Mouse (Mus musculus): ENCODE measurements around the gene Acbd3.
A peak's percentile ranks its signal among the peaks of the same experiment; 100 is the strongest.

Gene Acbd3

GRCm38 (mm10) chr1:180725704-180726179 is at the start of gene Acbd3:
Acbd3 (plus strand) TSS chr1:180726043.
- DNase-seq = peak; percentile 96

DNA sequence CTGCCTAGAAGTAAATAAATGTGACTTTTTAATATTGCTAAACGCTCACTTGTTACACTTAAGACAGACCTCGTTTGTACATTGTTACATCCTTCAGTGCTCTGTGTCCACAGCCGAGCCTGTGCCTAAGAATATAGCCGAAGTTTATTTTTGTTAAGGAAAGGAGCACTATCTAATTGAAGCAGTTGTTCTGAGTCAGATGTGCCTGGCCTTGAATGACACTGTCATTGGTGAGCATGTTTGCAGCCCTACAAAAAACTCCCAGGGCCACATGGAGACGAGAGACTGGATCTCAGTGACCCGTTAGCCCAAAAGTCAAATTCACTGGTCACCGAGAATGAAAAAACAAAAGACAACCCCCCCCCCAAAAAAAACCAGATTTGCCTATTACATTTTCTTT is 34.6 kb upstream of the Acbd3 start:
- no peak for DNase-seq

GRCm38 (mm10) chr1:180696626-180697352 is 29.1 kb upstream of the Acbd3 start, which contains the start of gene Mixl1:
Mixl1 (minus strand) TSS chr1:180697034.
- peak; percentile 45 for DNase-seq

- no peak for DNase-seq
Measured at GRCm38 (mm10) chr1:180698063-180698462, 27.8 kb upstream of the Acbd3 start.

DNA sequence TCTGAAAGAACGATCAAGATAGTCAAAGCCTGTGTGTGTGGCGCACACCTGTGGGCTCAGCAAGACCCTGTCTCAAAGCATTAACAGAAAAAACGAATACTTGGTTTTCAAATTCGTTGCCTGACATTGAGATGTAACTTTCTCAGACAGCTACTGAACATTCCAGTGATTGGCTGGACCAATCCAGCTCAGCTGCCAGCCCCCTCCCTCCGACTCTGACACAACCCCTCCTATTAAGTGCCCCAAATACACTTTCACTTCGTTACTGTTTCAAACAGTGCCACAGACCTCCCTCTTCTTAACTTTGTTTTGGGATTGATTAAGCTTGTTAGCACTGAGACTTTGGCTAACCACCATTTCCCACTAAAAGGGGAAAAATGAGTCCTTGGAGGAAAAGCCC is 22.4 kb upstream of the Acbd3 start:
- DNase-seq = no peak

GRCm38 (mm10) chr1:180707368-180707767 is 18.5 kb upstream of the Acbd3 start:
- no peak for DNase-seq

DNA sequence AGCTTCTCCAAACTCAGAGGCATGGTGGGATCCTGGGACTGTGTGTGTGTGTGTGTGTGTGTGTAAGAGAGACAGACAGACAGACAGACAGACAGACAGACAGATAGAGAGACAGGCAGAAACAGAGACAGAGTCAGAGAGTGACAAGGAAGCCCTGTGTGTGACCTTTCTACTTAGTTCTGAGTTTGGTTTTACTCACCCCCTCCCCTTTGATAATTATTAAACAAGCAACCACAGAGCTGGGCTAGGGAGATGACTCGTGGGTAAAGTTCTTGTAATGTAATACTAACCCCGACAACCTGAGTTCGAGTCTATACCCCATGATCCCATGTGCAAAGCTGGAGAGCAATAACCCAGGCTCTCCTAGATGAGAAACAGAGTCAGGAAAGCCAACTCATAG is 18.0 kb upstream of the Acbd3 start:
- DNase-seq = no peak

GRCm38 (mm10) chr1:180708935-180709776 is 16.7 kb upstream of the Acbd3 start:
- DNase-seq = no peak

- DNase-seq = no peak
Measured at GRCm38 (mm10) chr1:180718756-180719155, 7.1 kb upstream of the Acbd3 start.

- DNase-seq = no peak
Measured at GRCm38 (mm10) chr1:180719483-180719882, 6.4 kb upstream of the Acbd3 start.

- peak; percentile 92 for DNase-seq
Measured at GRCm38 (mm10) chr1:180719951-180720689, 5.7 kb upstream of the Acbd3 start.

DNA sequence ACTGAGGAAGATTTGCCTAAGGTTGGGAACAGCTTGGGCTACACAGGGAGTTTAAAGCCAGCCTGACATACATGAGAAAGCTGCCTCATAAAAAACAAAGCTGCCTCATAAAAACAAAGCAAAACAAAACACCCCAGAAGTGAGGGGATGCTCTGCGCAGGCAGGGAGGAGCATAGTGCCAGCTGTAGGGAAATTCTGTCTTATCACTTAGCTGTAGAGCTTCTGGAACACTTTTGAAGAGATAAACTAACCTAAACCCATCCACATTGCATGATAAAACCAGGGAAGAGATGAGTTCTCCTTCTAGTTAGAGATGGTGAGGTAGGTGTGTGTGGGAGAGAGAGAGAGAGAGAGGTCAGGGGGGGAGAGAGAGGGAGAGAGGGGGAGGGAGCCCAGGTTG is 3.2 kb upstream of the Acbd3 start:
- DNase-seq = no peak

DNA sequence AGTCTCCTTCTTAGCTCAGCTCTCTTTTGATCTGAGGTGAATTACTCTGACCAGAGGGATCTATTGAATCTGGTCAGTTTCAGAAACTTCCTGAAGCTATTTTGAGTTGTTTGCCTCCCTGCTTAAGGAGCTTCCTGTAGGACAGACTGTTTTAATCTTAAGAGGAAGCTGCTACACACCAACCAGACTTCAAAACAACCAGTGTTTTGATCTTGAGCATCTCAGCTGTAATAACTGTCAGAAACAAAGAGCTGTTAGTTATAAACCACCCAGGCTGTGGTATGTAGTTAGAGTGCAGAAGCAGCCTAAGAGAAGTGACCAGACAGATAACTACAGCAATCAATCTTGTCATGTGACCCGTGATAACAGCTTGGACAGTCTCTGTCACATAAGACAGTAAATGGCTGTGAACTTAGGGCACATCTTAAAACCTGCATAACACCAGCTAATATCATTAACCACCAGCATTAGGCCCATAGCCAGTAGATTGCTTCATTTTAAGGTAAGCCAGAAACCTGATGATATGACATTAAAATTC is 2.1 kb upstream of the Acbd3 start:
- DNase-seq = no peak

DNA sequence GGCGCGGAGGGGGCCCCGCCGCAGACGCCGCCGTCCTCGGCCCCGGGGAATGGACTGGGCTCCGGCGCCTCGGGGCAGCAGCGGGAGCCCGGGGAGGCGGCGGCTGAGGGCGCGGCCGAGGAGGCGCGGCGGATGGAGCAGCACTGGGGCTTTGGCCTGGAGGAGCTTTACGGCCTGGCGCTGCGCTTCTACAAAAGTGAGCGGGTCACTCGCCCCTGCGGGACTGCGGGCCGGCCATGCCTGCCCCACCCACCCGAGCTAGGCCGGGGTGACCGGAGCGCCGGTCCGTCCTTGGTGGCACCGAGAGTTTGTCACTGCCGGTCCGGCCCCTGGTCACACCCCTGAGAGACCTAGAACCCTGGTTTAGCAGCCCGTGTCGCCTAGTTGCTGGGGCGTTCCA is 340 bp downstream of the Acbd3 start:
- peak; percentile 62 for DNase-seq

GRCm38 (mm10) chr1:180729231-180729630 is 3.4 kb downstream of the Acbd3 start:
- DNase-seq = no peak

- no peak for DNase-seq
Measured at GRCm38 (mm10) chr1:180747827-180748226, 22.0 kb downstream of the Acbd3 start.

- no peak for DNase-seq
Measured at GRCm38 (mm10) chr1:180752115-180752514, 26.3 kb downstream of the Acbd3 start.

DNA sequence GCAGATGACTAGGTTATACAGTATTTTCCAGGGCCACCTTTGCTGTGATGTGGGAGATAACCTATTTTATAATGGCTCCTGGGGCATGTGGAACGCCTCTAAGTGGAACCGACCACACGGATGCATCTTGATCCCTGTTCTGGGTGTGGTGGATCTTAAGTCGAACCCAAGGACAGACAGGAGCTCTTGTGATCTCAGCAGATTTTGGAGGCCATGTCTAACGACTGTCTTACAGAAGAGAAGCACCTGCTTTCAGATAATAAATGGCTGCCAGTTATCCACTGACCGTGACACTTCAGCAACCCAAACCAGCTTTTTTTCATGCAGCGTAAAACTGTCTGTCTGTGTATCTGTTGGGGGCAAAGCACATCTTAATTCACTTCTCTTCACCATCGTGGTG is 28.5 kb downstream of the Acbd3 start:
- DNase-seq = no peak

GRCm38 (mm10) chr1:180756711-180757110 is 30.9 kb downstream of the Acbd3 start:
- no peak for DNase-seq

- DNase-seq = no peak
Measured at GRCm38 (mm10) chr1:180757252-180757955, 31.6 kb downstream of the Acbd3 start.

GRCm38 (mm10) chr1:180757956-180758520 is 32.2 kb downstream of the Acbd3 start:
- peak; percentile 30 for DNase-seq

DNA sequence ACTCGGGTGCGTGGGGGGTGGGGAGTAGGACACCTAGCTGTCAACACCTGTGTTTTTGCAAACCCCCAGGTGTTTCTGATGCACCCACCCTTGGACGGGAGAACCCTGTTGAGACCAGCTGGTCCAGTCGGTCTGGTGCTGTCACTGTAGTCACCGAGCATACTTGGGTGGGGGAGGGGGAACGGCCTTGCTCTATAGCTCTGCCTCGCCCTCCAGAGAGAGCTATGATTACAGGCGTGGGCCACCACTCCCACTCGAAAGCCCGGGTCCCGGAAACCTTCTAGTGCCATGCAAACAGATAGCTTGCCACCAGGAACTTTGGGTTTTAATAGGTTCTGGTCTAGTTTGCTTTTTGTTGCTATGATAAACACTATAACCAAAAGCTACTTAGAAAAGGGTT is 36.3 kb downstream of the Acbd3 start:
- DNase-seq = peak; percentile 23

All from kidney, postnatal 10 days (tissue).